Mouse (Mus musculus): ENCODE results near the gene Gm20481. TPM values are rescaled to one million over a fixed set of nuclear protein-coding genes. Genes with fewer than 3 reads are reported as not detected.
"Not testable (repeated sequence)": the region's sequence is repeated elsewhere in the genome, so short reads cannot be mapped to it uniquely, and the experiment has no call there.

The Gm20481 gene
- polyA plus RNA-seq, 1 experiment from 2014 or later, result not detected

- Histone ChIP-seq H3K27ac (peak overlapping the region; percentile 99), H3K4me3 (replicated peaks) (peak overlapping the region; percentile 82), H3K9ac (peak overlapping the region; percentile 95), H3K9me3 (replicated peaks) (no peaks in the 10 kb centered on the region), H3K27me3 (no peaks in the 10 kb centered on the region), H3K4me1 (peaks cover 48% of the 10 kb centered on the region), H3K36me3 (peaks cover 51% of the 10 kb centered on the region), H3K4me2 (peak overlapping the region; percentile 96)
- WGBS, result under 1% methylated on average over 35 of the region's 35 CpGs
- ATAC-seq (replicated peaks; ENCODE audit: low FRiP score), result no peak; the same call in 1 of the 2 replicates
Observed at GRCm38 (mm10) chr17:35001452-35002152, 31.9 kb downstream of the Gm20481 start.

DNA sequence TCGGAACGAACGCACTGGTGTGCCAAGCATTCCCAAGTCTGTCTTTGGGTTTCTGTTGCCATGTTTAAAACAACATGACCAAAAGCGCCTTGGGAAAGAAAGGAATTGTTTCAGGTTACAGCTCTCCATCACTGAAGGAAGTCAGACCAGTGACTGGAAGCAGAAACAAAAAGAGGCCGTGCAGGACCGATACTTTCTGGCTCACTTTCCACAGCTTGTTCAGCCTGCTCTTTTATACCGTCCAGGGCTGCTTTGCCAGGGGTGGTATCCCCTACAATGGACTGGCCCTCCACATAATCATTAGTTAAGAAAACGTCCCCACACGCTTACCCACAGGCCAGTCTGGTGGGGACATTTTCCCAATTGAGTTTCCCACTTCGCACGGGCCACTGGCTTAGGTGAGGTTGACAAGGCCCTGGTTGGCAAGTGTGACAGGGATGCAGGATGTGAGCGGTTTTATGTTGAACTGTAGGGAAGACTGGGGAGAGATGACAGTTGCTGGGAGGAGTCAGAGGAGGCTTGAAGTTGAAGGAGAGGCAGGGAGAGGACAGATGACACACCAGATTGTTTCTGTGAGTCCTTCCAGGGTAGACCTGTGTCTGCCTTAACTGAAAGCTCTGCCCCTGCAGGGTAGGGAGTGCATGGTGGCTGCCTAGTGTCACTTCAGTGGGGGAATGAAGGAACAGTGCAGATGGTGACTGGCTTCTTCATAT is 32.6 kb downstream of the Gm20481 start:
- no peak for ATAC-seq (replicated peaks; ENCODE audit: low FRiP score)
- WGBS, result 4% methylated on average over 12 of the region's 12 CpGs

GRCm38 (mm10) chr17:35003022-35003838 is 33.5 kb downstream of the Gm20481 start:
- Histone ChIP-seq H3K27me3 (no peaks in the 10 kb centered on the region), H3K4me3 (replicated peaks) (peak overlapping the region; percentile 82), H3K27ac (no peak overlapping the region), H3K9me3 (replicated peaks) (no peaks in the 10 kb centered on the region), H3K9ac (peak overlapping the region; percentile 95), H3K36me3 (peaks cover 51% of the 10 kb centered on the region), H3K4me1 (peaks cover 38% of the 10 kb centered on the region), H3K4me2 (peak overlapping the region; percentile 96)
- ATAC-seq (replicated peaks; ENCODE audit: low FRiP score), result no peak
- 44% methylated on average over 9 of the region's 9 CpGs for WGBS

More for the DNA sequence above, 32.6 kb downstream of the Gm20481 start:
- H3K27ac ChIP-seq, result peak overlapping the region; percentile 99
- H3K4me3 ChIP-seq (replicated peaks), result peak overlapping the region; percentile 82
- peak overlapping the region; percentile 95 for H3K9ac ChIP-seq
- H3K4me1 ChIP-seq, result peaks cover 41% of the 10 kb centered on the region
- H3K9me3 ChIP-seq (replicated peaks), result no peaks in the 10 kb centered on the region
- H3K27me3 ChIP-seq, result no peaks in the 10 kb centered on the region
- H3K36me3 ChIP-seq, result peaks cover 51% of the 10 kb centered on the region
- H3K4me2 ChIP-seq, result peak overlapping the region; percentile 96

GRCm38 (mm10) chr17:35004075-35004717 is 34.5 kb downstream of the Gm20481 start:
- H3K9ac ChIP-seq, result 0 out of 2 replicates have a peak overlapping the region, but pooled peaks have one; percentile 0
- no peak overlapping the region for H3K27ac ChIP-seq
- no peak for ATAC-seq (replicated peaks; ENCODE audit: low FRiP score)
- H3K4me2 ChIP-seq, result no peak overlapping the region
- no peaks in the 10 kb centered on the region for H3K9me3 ChIP-seq (replicated peaks)
- peaks cover 29% of the 10 kb centered on the region for H3K4me1 ChIP-seq
- WGBS, result 92% methylated on average over 17 of the region's 17 CpGs
- no peaks in the 10 kb centered on the region for H3K27me3 ChIP-seq
- H3K36me3 ChIP-seq, result peaks cover 52% of the 10 kb centered on the region
- no peak overlapping the region for H3K4me3 ChIP-seq (replicated peaks)

- no peaks in the 10 kb centered on the region for H3K27me3 ChIP-seq
- no peaks in the 10 kb centered on the region for H3K9me3 ChIP-seq (replicated peaks)
- WGBS, result 93% methylated on average over 10 of the region's 10 CpGs
- no peak overlapping the region for H3K4me2 ChIP-seq
- no peak overlapping the region for H3K9ac ChIP-seq
- H3K27ac ChIP-seq, result no peak overlapping the region
- H3K36me3 ChIP-seq, result peaks cover 62% of the 10 kb centered on the region
- H3K4me3 ChIP-seq (replicated peaks), result no peak overlapping the region
- no peak for ATAC-seq (replicated peaks; ENCODE audit: low FRiP score)
- H3K4me1 ChIP-seq, result peaks cover 20% of the 10 kb centered on the region
Observed at GRCm38 (mm10) chr17:35005158-35005557, 35.4 kb downstream of the Gm20481 start.

- not testable (repeated sequence) for ATAC-seq (replicated peaks; ENCODE audit: low FRiP score); H3K4me2 ChIP-seq; H3K27ac ChIP-seq; H3K27me3 ChIP-seq; H3K9ac ChIP-seq; H3K9me3 ChIP-seq (replicated peaks); H3K4me3 ChIP-seq (replicated peaks)
- WGBS, result 91% methylated on average over 5 of the region's 5 CpGs
- H3K4me1 ChIP-seq, result peaks cover 20% of the 10 kb centered on the region
- peaks cover 69% of the 10 kb centered on the region for H3K36me3 ChIP-seq
Observed at GRCm38 (mm10) chr17:35005902-35006301, 36.2 kb downstream of the Gm20481 start.

- Histone ChIP-seq H3K27ac (no peak overlapping the region), H3K9me3 (replicated peaks) (no peaks in the 10 kb centered on the region), H3K4me2 (no peak overlapping the region), H3K4me1 (peaks cover 13% of the 10 kb centered on the region), H3K27me3 (no peaks in the 10 kb centered on the region), H3K4me3 (replicated peaks) (no peak overlapping the region), H3K36me3 (peaks cover 85% of the 10 kb centered on the region), H3K9ac (no peak overlapping the region)
- ATAC-seq (replicated peaks; ENCODE audit: low FRiP score), result no peak
- 97% methylated on average over 7 of the region's 7 CpGs for WGBS
Observed at GRCm38 (mm10) chr17:35007387-35007991, 37.8 kb downstream of the Gm20481 start.

- Histone ChIP-seq H3K27ac (no peak overlapping the region), H3K9ac (no peak overlapping the region), H3K4me2 (no peak overlapping the region), H3K27me3 (no peaks in the 10 kb centered on the region), H3K4me3 (replicated peaks) (no peak overlapping the region), H3K36me3 (peaks cover 98% of the 10 kb centered on the region), H3K4me1 (no peaks in the 10 kb centered on the region), H3K9me3 (replicated peaks) (no peaks in the 10 kb centered on the region)
- WGBS, result 78% methylated on average over 7 of the region's 7 CpGs
- ATAC-seq (replicated peaks; ENCODE audit: low FRiP score), result no peak
Observed at GRCm38 (mm10) chr17:35009586-35009985, 39.9 kb downstream of the Gm20481 start.

- Histone ChIP-seq H3K9me3 (replicated peaks) (no peaks in the 10 kb centered on the region), H3K27me3 (no peaks in the 10 kb centered on the region), H3K4me3 (replicated peaks) (no peak overlapping the region), H3K27ac (no peak overlapping the region), H3K4me2 (no peak overlapping the region), H3K36me3 (peaks cover 100% of the 10 kb centered on the region), H3K4me1 (peaks cover 6% of the 10 kb centered on the region), H3K9ac (no peak overlapping the region)
- ATAC-seq (replicated peaks; ENCODE audit: low FRiP score), result no peak
- WGBS, result 95% methylated on average over 8 of the region's 8 CpGs
Observed at GRCm38 (mm10) chr17:35011440-35011839, 41.7 kb downstream of the Gm20481 start.

DNA sequence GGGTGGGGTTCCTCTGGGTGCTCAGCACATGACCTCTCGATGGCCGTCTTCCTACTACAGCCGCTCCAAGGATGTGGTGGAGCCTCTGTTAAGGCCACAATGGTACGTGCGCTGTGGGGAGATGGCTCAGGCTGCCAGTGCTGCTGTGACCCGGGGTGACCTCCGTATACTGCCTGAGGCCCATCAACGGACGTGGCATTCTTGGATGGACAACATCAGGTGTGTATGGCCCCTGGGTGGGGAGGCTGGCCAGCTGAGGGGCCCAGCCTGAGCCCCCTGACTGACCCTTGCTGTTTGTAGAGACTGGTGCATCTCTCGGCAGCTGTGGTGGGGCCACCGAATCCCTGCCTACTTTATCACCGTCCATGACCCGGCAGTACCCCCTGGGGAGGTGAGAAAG is 42.7 kb downstream of the Gm20481 start:
- Histone ChIP-seq H3K4me1 (peaks cover 10% of the 10 kb centered on the region), H3K9ac (no peak overlapping the region), H3K9me3 (replicated peaks) (no peaks in the 10 kb centered on the region), H3K27me3 (no peaks in the 10 kb centered on the region), H3K4me2 (no peak overlapping the region), H3K4me3 (replicated peaks) (no peak overlapping the region), H3K27ac (no peak overlapping the region), H3K36me3 (peaks cover 98% of the 10 kb centered on the region)
- 83% methylated on average over 13 of the region's 13 CpGs for WGBS
- ATAC-seq (replicated peaks; ENCODE audit: low FRiP score), result no peak

DNA sequence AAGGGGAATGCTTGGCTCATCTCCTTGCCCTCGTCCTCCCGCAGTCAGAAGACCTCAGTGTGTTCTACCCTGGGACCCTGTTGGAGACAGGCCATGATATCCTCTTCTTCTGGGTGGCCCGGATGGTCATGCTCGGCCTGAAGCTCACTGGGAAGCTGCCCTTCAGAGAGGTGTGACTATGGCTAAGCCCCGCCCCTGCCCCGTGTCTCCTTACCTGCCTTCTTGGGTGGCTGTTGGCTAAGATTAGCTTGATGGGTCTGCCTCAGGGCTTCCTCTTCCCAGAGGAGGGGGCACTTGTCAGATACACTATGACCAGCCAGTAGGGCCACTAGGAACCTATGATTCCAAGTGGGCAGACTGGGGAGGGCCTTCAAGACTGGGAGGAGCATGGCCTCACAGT is 43.5 kb downstream of the Gm20481 start:
- no peak for ATAC-seq (replicated peaks; ENCODE audit: low FRiP score)
- Histone ChIP-seq H3K36me3 (peaks cover 90% of the 10 kb centered on the region), H3K27me3 (no peaks in the 10 kb centered on the region), H3K9me3 (replicated peaks) (no peaks in the 10 kb centered on the region), H3K9ac (no peak overlapping the region), H3K4me1 (peaks cover 10% of the 10 kb centered on the region), H3K4me2 (no peak overlapping the region), H3K4me3 (replicated peaks) (no peak overlapping the region), H3K27ac (no peak overlapping the region)
- 78% methylated on average over 6 of the region's 6 CpGs for WGBS
